Mouse (Mus musculus): ENCODE measurements around the gene Heatr1.

Heatr1 gene

DNA sequence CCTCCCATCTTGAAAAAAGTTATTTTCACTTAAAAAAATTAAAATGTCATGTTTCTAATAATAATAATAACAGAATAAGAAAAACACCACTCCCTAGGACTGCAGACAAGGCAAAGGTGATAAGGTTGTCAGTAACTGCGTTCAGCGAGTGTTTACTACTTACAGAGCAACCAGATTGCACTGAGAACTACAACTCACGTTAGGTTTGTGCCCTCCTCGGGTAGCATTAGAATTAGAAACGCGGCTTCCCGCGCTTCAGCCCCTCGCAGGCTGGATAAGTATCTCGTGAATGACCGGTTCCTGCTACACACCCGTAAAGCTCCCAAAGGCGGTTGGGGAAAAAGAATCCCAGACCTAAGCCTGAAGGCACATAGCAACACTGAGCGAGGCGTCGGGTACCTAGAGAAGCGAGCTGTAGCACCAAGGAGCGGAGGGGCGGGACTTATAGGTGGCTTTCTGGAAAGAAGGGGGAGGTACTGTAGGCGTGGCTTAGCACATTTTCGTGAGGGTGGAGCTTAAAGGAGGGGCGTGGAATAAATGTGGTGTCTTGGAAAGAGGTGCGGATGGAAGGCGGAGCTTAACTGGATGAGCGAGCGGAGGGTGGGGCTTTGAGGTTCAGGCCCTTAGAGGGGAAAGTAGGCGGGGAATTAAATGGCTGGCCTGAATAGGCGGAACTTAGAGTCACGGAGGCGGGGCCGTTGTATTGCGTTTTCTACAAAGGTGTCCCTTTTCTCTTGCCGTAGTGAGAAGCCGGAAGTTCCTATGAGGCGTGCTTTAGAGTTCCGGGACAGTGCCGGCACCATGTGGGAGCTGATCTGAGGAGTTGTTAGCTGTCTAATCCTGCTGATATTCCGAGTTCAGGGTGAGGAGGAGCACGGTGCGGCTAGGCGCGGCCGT, at the start of gene Heatr1:
Gene Heatr1, plus strand, starts transcription at position 419 of the 897 bp plus-strand sequence.
- DNase-seq (ENCODE audit: low spot score): peak; percentile 91

GRCm38 (mm10) chr13:12346837-12347236, 48.0 kb upstream of the Heatr1 start:
- DNase-seq (ENCODE audit: low spot score): no peak

GRCm38 (mm10) chr13:12349197-12349824, 45.5 kb upstream of the Heatr1 start:
- DNase-seq (ENCODE audit: low spot score): no peak

GRCm38 (mm10) chr13:12356184-12356583, 38.6 kb upstream of the Heatr1 start:
- no peak for DNase-seq (ENCODE audit: low spot score)

GRCm38 (mm10) chr13:12357554-12357953, 37.3 kb upstream of the Heatr1 start:
- no peak for DNase-seq (ENCODE audit: low spot score)

DNA sequence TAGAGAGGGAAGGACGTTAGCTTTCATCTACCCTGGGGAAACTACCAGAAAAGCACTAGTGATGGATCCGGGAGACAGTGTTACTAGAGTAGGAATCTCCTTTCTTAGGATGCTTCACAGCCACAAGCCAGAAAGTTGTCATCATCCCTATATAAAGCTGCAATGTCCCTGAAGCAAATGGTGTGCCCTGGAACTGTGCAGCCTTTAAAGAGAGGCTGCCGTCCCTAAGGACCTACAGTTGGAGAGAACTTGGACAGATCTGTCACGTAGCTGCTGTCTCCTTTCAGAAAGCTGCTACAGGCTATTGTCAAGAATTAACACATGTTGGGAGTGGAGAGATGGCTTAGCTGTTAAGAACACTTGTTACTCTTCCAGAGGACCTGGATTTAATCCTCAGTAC, 33.3 kb upstream of the Heatr1 start:
- DNase-seq (ENCODE audit: low spot score): no peak

DNA sequence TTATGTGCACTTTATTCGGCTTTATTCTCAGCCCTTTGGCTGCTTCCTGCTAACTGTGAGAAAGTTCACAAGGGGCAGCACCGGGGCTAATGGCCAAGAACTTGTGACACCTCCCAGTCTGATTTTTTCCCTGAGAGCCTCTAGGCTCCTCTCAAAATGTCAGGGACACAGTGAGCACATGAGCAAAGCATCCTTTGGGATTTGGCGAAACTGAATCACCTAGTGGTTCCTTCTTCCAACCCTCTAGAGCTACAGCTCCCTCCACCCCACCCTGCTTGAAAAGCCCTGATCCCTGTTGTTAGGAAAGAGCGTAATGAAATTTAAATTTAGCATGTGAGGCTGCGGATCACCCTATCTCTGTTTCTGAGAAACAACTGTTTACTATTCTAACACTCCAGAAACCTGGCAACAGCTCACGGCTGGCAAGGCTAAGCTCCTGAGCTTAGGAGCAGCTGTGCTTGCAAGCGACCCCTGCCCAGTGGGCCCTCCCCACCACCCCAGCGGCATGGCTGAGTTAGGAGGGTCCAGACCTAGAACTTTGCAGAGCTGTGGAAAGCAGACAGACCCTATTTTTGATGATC, 25.7 kb upstream of the Heatr1 start:
- no peak for DNase-seq (ENCODE audit: low spot score)

DNA sequence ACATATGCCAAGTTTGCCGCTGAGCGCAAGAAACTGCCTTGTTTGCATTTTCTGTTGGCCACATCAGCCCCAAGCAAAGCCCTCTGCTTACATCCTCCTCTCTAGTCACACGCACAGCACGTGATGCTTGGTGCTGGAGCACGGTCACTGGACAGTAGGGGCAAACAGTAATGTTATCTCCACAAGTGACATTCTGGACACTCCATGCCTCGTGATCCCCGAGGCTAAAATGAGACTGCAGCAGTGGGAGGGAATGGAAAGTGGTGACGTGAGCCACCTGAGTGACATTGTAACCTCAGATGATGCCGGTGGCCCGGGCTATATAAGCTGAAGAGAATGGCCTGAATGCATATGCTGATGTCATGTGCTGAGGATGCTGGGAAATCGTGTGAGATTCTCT, 24.9 kb upstream of the Heatr1 start:
- no peak for DNase-seq (ENCODE audit: low spot score)

DNA sequence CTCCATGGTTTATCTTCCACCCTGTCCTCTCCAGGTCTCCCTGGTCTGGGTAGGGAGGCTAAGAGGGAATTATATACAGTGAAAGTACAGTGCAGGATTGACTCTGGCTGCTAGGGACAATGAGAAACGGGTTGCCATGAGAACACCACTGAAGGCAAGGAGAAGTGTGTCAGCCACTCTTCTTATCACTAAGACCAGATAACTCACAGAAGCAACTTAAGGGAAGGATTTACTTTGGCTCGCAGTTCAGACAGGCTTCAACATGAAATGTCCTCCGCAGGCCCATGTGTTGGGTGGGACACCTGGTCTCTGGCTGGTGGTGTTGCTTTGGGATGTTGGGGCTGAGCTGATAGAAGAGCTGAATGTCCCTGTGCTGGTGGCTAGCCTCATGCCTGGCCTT, 22.1 kb upstream of the Heatr1 start:
- no peak for DNase-seq (ENCODE audit: low spot score)

DNA sequence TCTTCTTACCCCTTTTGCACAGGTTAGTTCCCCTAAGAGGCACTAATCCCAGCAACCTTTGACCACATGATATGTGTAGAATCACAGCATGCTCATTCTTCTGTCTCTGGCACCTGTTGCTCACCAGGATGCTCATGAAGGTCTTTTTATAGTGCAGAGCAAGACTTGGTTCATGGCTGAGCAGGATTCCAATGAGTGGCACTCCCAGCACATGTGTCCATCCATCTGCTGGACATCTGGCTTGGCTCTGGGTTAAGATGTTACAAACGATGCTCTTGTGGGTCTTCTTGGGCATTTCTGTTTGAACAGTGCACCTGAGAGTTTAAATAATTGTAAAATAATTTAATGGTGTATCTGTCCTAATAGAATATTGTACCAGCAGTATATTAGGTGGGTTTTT, 18.0 kb upstream of the Heatr1 start:
- DNase-seq (ENCODE audit: low spot score): no peak

DNA sequence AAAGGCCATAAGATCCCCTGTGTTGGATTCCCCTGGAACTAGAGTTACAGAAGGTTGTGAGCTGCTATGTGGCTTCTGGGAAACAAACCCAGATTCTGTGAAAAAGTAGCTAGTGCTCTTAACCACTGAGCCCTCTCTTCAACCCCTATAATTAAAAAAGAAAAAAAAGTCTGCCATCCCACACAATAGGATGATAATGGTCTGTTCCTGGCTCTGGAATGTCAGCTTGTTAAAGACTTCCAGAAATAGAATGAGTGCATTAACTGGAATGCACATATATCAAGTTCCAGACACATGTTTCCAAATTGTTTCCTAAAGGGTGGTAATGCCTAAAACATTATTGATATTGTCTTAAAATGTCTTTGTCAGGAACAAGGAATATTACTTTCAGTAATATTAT, 10.0 kb upstream of the Heatr1 start:
- no peak for DNase-seq (ENCODE audit: low spot score)

GRCm38 (mm10) chr13:12386286-12386685, 8.5 kb upstream of the Heatr1 start:
- DNase-seq (ENCODE audit: low spot score): no peak

DNA sequence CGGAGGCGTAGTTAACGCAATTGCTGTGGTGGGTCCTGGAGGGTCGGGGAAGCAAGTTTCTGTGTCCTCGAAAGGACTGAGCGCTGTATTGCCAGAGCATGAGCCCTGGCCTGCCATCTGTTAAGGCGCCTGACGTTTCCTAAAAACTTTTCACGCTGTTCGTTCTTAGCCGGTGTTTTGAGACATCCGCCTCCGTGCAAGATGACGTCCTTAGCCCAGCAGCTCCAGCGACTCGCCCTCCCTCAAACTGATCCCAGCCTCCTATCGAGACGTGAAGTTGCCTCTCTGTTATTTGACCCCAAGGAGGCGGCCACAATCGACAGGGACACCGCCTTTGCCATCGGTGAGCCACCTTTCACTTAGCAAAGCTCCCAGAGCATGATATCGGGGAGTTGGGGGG, 744 bp downstream of the Heatr1 start:
- no peak for DNase-seq (ENCODE audit: low spot score)

GRCm38 (mm10) chr13:12408343-12409066, 13.7 kb downstream of the Heatr1 start:
- no peak for DNase-seq (ENCODE audit: low spot score)

- no peak for DNase-seq (ENCODE audit: low spot score)
These were observed 17.2 kb downstream of the Heatr1 start for GRCm38 (mm10) chr13:12412016-12412415.

GRCm38 (mm10) chr13:12420596-12420995, 25.8 kb downstream of the Heatr1 start:
- no peak for DNase-seq (ENCODE audit: low spot score)

- DNase-seq (ENCODE audit: low spot score): no peak
These were observed 33.7 kb downstream of the Heatr1 start for GRCm38 (mm10) chr13:12428556-12428955.

GRCm38 (mm10) chr13:12433843-12434242, 39.0 kb downstream of the Heatr1 start:
- DNase-seq (ENCODE audit: low spot score): no peak

GRCm38 (mm10) chr13:12439586-12439985, 44.8 kb downstream of the Heatr1 start:
- DNase-seq (ENCODE audit: low spot score): no peak

GRCm38 (mm10) chr13:12440813-12441212, 46.0 kb downstream of the Heatr1 start:
- DNase-seq (ENCODE audit: low spot score): no peak

DNA sequence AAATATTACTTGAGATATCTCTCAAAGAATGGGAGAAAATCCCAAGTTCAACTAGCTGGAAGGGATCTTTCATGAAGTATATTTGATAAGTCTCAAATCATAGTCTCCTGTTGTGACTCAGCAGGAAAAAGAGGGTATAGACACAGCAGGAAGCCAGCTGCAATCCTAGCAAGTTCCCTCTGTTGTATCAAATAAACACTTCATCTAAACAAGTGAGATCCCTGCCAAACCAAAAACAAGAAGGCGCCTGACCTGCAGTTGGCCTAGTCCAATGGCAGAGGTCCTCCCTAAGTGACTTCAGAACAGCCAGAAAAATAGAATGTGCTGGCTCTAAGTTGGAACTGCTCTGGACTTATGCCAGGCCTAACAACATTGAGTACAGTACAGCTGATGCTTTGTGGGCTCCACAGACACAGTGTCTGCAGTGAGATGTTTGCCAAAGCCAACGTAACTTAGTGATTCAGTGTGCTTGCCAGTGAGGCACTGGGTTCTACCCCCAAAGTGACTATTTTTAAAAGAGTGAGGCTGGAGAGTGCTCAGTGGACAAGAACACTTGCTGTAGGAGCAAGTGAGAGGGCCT, 47.3 kb downstream of the Heatr1 start:
- DNase-seq (ENCODE audit: low spot score): peak; percentile 42

DNA sequence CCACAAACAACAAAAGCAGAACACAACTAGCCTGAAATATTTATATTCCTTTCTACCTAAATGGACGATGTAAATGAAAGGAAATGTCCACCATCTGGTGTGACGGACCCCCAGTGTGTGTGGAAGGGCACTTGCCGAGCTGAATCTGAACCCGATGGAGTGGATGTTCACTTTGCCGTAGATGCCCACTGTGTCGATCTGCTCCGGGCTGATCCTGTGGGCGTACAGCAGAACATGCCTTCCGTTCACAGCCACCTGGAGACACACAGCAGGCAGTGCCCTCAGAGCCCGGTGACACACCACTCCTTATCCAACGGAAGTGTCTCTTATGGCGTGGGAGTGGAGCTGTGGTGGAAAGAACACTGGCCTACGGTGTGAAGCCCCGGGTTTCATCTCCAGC, 58.3 kb downstream of the Heatr1 start:
- no peak for DNase-seq (ENCODE audit: low spot score)

All from layer of hippocampus, adult 9-10 months (tissue).